9 mouse cellular contexts compared by ENCODE assay signal in genomic region chr5:64579086-64579485, GRCm38 (mm10).
DNase-seq lines count a peak whose midpoint lies in the region; ATAC-seq and TF ChIP-seq lines count a peak whose summit lies in the region.
"Had no signal": no experiment of that assay in that cellular context is flagged by ENCODE, and none has a peak within 500 bp of the region (broad histone marks: within the 10 kb centered on the region; RNA-seq: fewer than 3 reads in every experiment).

No protein-coding gene starts in this region.

- no peak overlapping the region for H3K9ac ChIP-seq in heart, embryonic 13.5 days
- no peak overlapping the region for H3K9ac ChIP-seq in liver, embryonic 14.5 days (replicated peaks)

- H3K4me1 ChIP-seq in heart, embryonic 13.5 days, result peaks cover 58% of the 10 kb centered on the region
- H3K4me1 ChIP-seq in embryonic facial prominence, embryonic 10.5 days, result peaks cover 49% of the 10 kb centered on the region
- peaks cover 30 to 50% of the 10 kb centered on the region in 2 experiments for H3K4me1 ChIP-seq in liver, embryonic 14.5 days (replicated peaks; ENCODE audit: control insufficient read depth in 2 of 2, insufficient read depth in 2 of 2, low read length in 1 of 2)

- TF ChIP-seq EP300 in liver, embryonic 14.5 days (IDR thresholded peaks at IDR 0.05; ENCODE audit: low read depth), result no peak

- no peak for TF ChIP-seq CTCF in liver, embryonic 14.5 days (IDR thresholded peaks at IDR 0.05; ENCODE audit: low read depth)

- DNase-seq in heart, adult 8-10 months (ENCODE audit: low spot score), result no peak
- DNase-seq in embryonic facial prominence, embryonic 10.5 days (ENCODE audit: low spot score), result no peak
- DNase-seq in kidney, adult 8-10 months, result peak; percentile 78 to 80
- no peak for DNase-seq in liver, embryonic 14.5 days (ENCODE audit: low read depth in 3 of 3, low spot score in 3 of 3)
- DNase-seq in cerebellum, postnatal 36 days, result no peak
- no peak for DNase-seq in thymus, postnatal 25 days
- no peak for DNase-seq in spleen, postnatal 14 days (ENCODE audit: low spot score in 2 of 2)
- DNase-seq: cerebellum, adult 9-11 months had no signal

- H3K9me3 ChIP-seq in heart, embryonic 13.5 days, result no peaks in the 10 kb centered on the region
- no peaks in the 10 kb centered on the region for H3K9me3 ChIP-seq in embryonic facial prominence, embryonic 10.5 days
- H3K9me3 ChIP-seq in liver, embryonic 14.5 days (ENCODE audit: control insufficient read depth, low read length), result no peaks in the 10 kb centered on the region

- H3K4me3 ChIP-seq in heart, embryonic 13.5 days, result no peak overlapping the region
- no peak overlapping the region for H3K4me3 ChIP-seq in embryonic facial prominence, embryonic 10.5 days
- no peak overlapping the region for H3K4me3 ChIP-seq in liver, embryonic 14.5 days (ENCODE audit: insufficient read depth in 1 of 2, low read depth in 2 of 2, low read length in 2 of 2)

- peak overlapping the region; percentile 86 for H3K27ac ChIP-seq in heart, embryonic 13.5 days (replicated peaks)
- peak overlapping the region; percentile 69; the same call in 1 of the 2 replicates for H3K27ac ChIP-seq in embryonic facial prominence, embryonic 10.5 days (replicated peaks)
- H3K27ac ChIP-seq in liver, embryonic 14.5 days, result peak overlapping the region; percentile 73; the same call in 1 of the 2 replicates

- WGBS in heart, embryonic 13.5 days, result 56% methylated on average over 5 of the region's 5 CpGs
- 38% methylated on average over 5 of the region's 5 CpGs for WGBS in embryonic facial prominence, embryonic 10.5 days
- 71% methylated on average over 5 of the region's 5 CpGs for WGBS in liver, embryonic 14.5 days (ENCODE audit: insufficient replicate concordance)

- H3K36me3 ChIP-seq in heart, embryonic 13.5 days, result no peaks in the 10 kb centered on the region
- no peaks in the 10 kb centered on the region for H3K36me3 ChIP-seq in embryonic facial prominence, embryonic 10.5 days (replicated peaks)
- no peaks in the 10 kb centered on the region for H3K36me3 ChIP-seq in liver, embryonic 14.5 days (replicated peaks; ENCODE audit: control insufficient read depth, insufficient read depth, low read depth)

- H3K4me2 ChIP-seq in heart, embryonic 13.5 days, result peak overlapping the region; percentile 61
- no peak overlapping the region for H3K4me2 ChIP-seq in liver, embryonic 14.5 days (ENCODE audit: low read depth)

- ATAC-seq in heart, embryonic 13.5 days (ENCODE audit: extremely low read depth, insufficient number of reproducible peaks, low FRiP score, low TSS enrichment), result no peak
- no peak for ATAC-seq in liver, embryonic 14.5 days (ENCODE audit: insufficient read depth)

- no peaks in the 10 kb centered on the region for H3K27me3 ChIP-seq in heart, embryonic 13.5 days (replicated peaks)
- no peaks in the 10 kb centered on the region for H3K27me3 ChIP-seq in embryonic facial prominence, embryonic 10.5 days (replicated peaks; ENCODE audit: low read depth, poor library complexity, severe bottlenecking)
- no peaks in the 10 kb centered on the region for H3K27me3 ChIP-seq in liver, embryonic 14.5 days (ENCODE audit: control insufficient read depth, insufficient read depth, low read length)

Comparison
In these comparisons a context has a peak if more than half of its experiments do, and no peak if none do; other contexts are left out.
1. DNase-seq: peak in kidney, adult 8-10 months (2 of 2); none in heart, adult 8-10 months (single experiment), embryonic facial prominence, embryonic 10.5 days (single experiment), liver, embryonic 14.5 days (0 of 3), cerebellum, postnatal 36 days (0 of 2), thymus, postnatal 25 days (single experiment) and spleen, postnatal 14 days (0 of 2).
2. Peak in every context shown above with its lines, with median percentiles within 50 percentile points of each other: H3K27ac ChIP-seq.